Mouse (Mus musculus): ENCODE results near the gene Ambra1.

DNA sequence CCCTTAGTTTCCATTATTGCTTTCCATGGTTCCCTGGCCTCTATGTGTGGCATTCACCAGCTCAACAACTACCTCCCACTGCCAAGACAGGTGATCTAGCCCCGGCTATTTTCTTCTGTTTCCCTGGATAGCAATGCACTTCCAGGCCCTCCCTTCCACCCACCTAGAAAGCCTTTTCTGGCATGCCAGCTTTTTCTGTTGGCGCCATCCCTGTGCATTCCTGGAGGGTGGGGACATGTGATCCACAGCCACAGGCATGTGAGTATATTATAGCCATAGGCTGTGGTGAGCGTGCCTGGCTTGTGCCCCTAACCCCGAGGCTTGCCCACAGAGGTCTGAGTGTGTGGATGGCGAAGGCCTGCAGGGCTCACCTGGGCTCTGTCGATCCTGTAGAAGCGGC lies 206.2 kb downstream of the Ambra1 start:
- no peak for TF ChIP-seq USF1 (IDR thresholded peaks at IDR 0.05; ENCODE audit: low read depth)
- no peak for TF ChIP-seq POLR2A (IDR thresholded peaks at IDR 0.05; ENCODE audit: insufficient read length, low read depth)
- no peak for TF ChIP-seq TCF12 (IDR thresholded peaks at IDR 0.05; ENCODE audit: insufficient read depth, poor library complexity, severe bottlenecking)
- TF ChIP-seq POLR2AphosphoS2 (IDR thresholded peaks at IDR 0.05; ENCODE audit: insufficient read length, low read depth), result no peak
- no peak for TF ChIP-seq E2F4 (IDR thresholded peaks at IDR 0.05; ENCODE audit: insufficient read depth)
- TF ChIP-seq MAX (IDR thresholded peaks at IDR 0.05; ENCODE audit: low read depth), result no peak
- no peak for TF ChIP-seq MYOG (IDR thresholded peaks at IDR 0.05; ENCODE audit: control insufficient read depth in 1 of 3, insufficient read depth in 1 of 3, insufficient read length in 2 of 3, low read depth in 2 of 3)

All from myocyte (in vitro differentiated cells).